Mouse (Mus musculus) ES-E14 (cell line): ENCODE results near the gene Tm4sf20. TPM values are rescaled to one million over a fixed set of nuclear protein-coding genes. Genes with fewer than 3 reads are reported as not detected.
A peak's percentile ranks its signal among the peaks of the same experiment; 100 is the strongest.

Source experiments
- DNase-seq: peaks from one replicate; pipeline ENCODE4 v3.0.0-alpha.2; 2013; ENCODE audit warnings: low read depth, low spot score
- H3K27ac ChIP-seq: 2 replicates; pipeline ENCODE4 v1.5.1; 2012; ENCODE audit warnings: low read depth, mild to moderate bottlenecking, low read length, moderate library complexity, mixed read lengths; ENCODE audit not compliant: poor library complexity, insufficient read depth, severe bottlenecking
- H3K36me3 ChIP-seq: 2 replicates; pipeline ENCODE4 v1.6.1; 2012; ENCODE audit warnings: mild to moderate bottlenecking, low read length, moderate library complexity, mixed read lengths; ENCODE audit not compliant: control insufficient read depth, poor library complexity, insufficient read depth, severe bottlenecking
- H3K4me1 ChIP-seq, 2 experiments: fragments of 150-350 bp in 1 of 2; sonication (generic) in 1 of 2; 2 replicates each; pipeline ENCODE4 v1.6.1; 2012; ENCODE audit warnings: low read length in 2 of 2, mild to moderate bottlenecking in 1 of 2, mixed read lengths in 1 of 2; ENCODE audit not compliant: control insufficient read depth in 2 of 2, insufficient read depth in 2 of 2, poor library complexity in 1 of 2
- H3K4me3 ChIP-seq, 2 experiments: fragments of 150-350 bp in 1 of 2; sonication (generic) in 1 of 2; 2 replicates each; pipeline ENCODE4 v1.5.1; 2012; ENCODE audit warnings: low read length in 2 of 2, low read depth in 1 of 2, mild to moderate bottlenecking in 1 of 2, mixed read lengths in 1 of 2; ENCODE audit not compliant: insufficient read depth in 1 of 2, poor library complexity in 1 of 2, severe bottlenecking in 1 of 2
- H3K9ac ChIP-seq: 2 replicates; pipeline ENCODE4 v1.6.1; 2012; ENCODE audit warnings: low read depth, mild to moderate bottlenecking, low read length, mixed read lengths; ENCODE audit not compliant: poor library complexity, insufficient read depth, severe bottlenecking
- H3K9me3 ChIP-seq: fragments of 150-350 bp; sonication (generic); 2 replicates; pipeline ENCODE4 v1.6.1; 2012; ENCODE audit warnings: low read depth, mild to moderate bottlenecking, low read length; ENCODE audit not compliant: control insufficient read depth, insufficient read depth
- CHD2 ChIP-seq: IDR thresholded peaks from 2 replicates; pipeline ENCODE4 v1.6.1; 2014; ENCODE audit warnings: mild to moderate bottlenecking, low read depth, low read length, inconsistent platforms
- HCFC1 ChIP-seq: IDR thresholded peaks from 2 replicates; pipeline ENCODE4 v1.6.1; 2012; ENCODE audit warnings: low read length, inconsistent platforms, borderline replicate concordance; ENCODE audit not compliant: insufficient read depth
- MAFK ChIP-seq: IDR thresholded peaks from 2 replicates; pipeline ENCODE4 v1.6.1; 2014; ENCODE audit warnings: mild to moderate bottlenecking, low read depth, low read length, inconsistent platforms; ENCODE audit not compliant: insufficient read depth
- ZC3H11A ChIP-seq: IDR thresholded peaks from 2 replicates; pipeline ENCODE4 v1.6.1; 2012; ENCODE audit warnings: low read depth, mild to moderate bottlenecking, inconsistent platforms, low read length, borderline replicate concordance
- ZNF384 ChIP-seq: IDR thresholded peaks from 2 replicates; pipeline ENCODE4 v1.6.1; 2012; ENCODE audit warnings: low read depth, low read length, inconsistent platforms
- in situ Hi-C, 2 experiments: fragments of 600-800 bp; cut with MboI; formaldehyde crosslinking; loops; one replicate each; pipeline ENCODE4 v1.15.1; 2025; ENCODE audit warnings: low sequenced_read_pairs in 2 of 2, inconsistent platforms in 1 of 2; ENCODE audit not compliant: unreplicated experiment in 2 of 2
- total RNA-seq: library from RNA; depleted of rRNA; stranded (reverse); fragments of 300-350 nt; gene quantifications from 2 replicates; pipeline ENCODE4 v1.2.3, GENCODE M21; 2012

Gene Tm4sf20
- total RNA-seq, 1 experiment: not detected

DNA sequence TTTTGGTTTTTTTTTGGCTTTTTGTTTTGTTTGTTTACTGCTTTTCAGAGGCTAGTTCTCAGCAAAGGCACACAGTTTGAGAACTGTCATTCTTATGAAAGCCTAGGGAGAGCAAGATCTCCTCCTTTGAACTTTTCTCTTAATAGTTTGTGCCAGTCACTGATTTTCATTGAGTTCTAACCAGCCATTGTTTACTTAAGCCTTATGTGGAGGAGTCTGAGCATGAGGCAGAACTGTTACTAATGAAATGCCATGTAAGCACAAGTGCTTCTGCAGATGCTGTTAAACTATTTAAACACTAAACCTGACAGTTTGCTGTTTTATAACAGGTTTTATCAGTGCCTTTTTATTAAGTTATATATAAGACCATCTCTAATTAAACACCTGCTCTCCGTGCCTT, 30.2 kb downstream of the Tm4sf20 start:
- Histone ChIP-seq H3K4me1 (no peaks in the 10 kb centered on the region), H3K9me3 (no peaks in the 10 kb centered on the region), H3K9ac (no peak overlapping the region), H3K4me3 (no peak overlapping the region), H3K27ac (no peak overlapping the region), H3K36me3 (peaks cover 5% of the 10 kb centered on the region)
- in situ Hi-C loops: no loop called here
- DNase-seq: no peak
- no peak for TF ChIP-seq ZC3H11A
- TF ChIP-seq MAFK: no peak
- no peak for TF ChIP-seq ZNF384
- no peak for TF ChIP-seq CHD2
- no peak for TF ChIP-seq HCFC1

DNA sequence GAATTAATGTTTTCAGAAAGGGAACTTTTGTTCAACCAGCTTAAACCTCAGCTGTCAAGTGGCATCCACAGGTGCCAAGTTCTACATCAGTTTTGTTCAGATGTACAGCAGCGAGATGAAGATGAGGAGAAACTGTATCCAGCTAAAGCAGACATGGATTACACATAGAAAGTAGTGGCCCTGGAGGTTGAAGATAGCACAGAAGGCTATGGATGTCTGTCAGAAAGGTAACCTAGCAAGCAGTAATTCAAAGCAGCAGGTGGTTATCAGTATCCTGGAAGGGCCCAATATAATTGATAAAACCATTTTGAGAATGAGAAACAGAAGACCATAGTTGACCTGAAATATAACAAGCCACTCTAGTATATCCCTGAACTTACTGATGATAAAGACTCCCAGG, 34.9 kb downstream of the Tm4sf20 start:
- Histone ChIP-seq H3K4me3 (no peak overlapping the region), H3K9ac (no peak overlapping the region), H3K4me1 (no peaks in the 10 kb centered on the region), H3K27ac (no peak overlapping the region), H3K9me3 (no peaks in the 10 kb centered on the region), H3K36me3 (peaks cover 10% of the 10 kb centered on the region)
- no peak for DNase-seq
- in situ Hi-C loops: no loop called here
- TF ChIP-seq ZNF384 (no peak), HCFC1 (no peak), MAFK (no peak), CHD2 (no peak), ZC3H11A (no peak)

DNA sequence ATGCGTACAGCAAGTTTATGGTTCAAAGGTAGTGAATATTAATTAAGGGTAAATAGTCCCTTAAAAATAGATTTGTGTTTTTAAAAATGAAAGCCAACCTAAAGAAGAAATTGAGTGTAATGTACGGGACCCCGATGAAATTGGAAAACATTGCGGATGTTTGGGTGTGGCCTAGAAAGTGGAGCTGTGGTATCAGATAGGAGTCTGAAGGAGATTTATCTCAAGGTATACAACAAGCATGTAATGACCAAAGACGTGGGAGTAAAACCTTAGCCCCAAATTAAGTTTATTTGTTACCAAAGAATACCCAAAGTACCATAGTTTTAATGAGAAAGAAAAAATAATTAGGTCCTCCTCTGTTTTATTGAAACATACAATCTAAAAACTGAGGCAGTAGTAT, 41.8 kb downstream of the Tm4sf20 start:
- H3K4me3 ChIP-seq: no peak overlapping the region
- no peak overlapping the region for H3K27ac ChIP-seq
- in situ Hi-C loops: no loop called here
- H3K9me3 ChIP-seq: no peaks in the 10 kb centered on the region
- H3K4me1 ChIP-seq: 0 out of 4 replicates have a peak, but pooled peaks cover 0 to 2% of the 10 kb centered on the region in 2 experiments
- peaks cover 6% of the 10 kb centered on the region for H3K36me3 ChIP-seq
- DNase-seq: no peak
- no peak for TF ChIP-seq ZC3H11A
- no peak for TF ChIP-seq CHD2
- TF ChIP-seq ZNF384: no peak
- no peak for TF ChIP-seq MAFK
- no peak for TF ChIP-seq HCFC1
- H3K9ac ChIP-seq: no peak overlapping the region

DNA sequence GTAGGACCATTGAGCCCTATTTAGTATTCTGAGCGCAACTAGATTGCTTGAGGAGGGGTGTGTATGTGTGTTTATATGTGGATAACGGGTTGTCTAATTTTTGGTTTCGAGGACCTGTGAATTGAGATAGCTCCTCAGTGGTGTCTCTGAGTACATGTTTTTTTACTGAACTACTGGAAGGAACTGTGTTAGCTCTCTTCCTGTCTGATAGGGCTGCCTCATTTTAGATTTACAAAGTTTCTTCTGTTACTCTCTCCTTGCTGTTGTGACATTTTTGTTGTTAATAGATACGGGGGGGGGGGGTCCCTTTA, 42.4 kb downstream of the Tm4sf20 start:
- no peak overlapping the region for H3K27ac ChIP-seq
- peaks cover 6% of the 10 kb centered on the region for H3K36me3 ChIP-seq
- TF ChIP-seq MAFK: no peak
- TF ChIP-seq HCFC1: no peak
- TF ChIP-seq CHD2: no peak
- no peak for TF ChIP-seq ZNF384
- no peak for TF ChIP-seq ZC3H11A
- no peaks in the 10 kb centered on the region for H3K9me3 ChIP-seq
- DNase-seq: no peak
- H3K4me1 ChIP-seq: 0 out of 4 replicates have a peak, but pooled peaks cover 0 to 2% of the 10 kb centered on the region in 2 experiments
- H3K4me3 ChIP-seq: peak overlapping the region; percentile 72 to 97
- in situ Hi-C loops: no loop called here
- peak overlapping the region; percentile 96; the same call in 1 of the 2 replicates for H3K9ac ChIP-seq

DNA sequence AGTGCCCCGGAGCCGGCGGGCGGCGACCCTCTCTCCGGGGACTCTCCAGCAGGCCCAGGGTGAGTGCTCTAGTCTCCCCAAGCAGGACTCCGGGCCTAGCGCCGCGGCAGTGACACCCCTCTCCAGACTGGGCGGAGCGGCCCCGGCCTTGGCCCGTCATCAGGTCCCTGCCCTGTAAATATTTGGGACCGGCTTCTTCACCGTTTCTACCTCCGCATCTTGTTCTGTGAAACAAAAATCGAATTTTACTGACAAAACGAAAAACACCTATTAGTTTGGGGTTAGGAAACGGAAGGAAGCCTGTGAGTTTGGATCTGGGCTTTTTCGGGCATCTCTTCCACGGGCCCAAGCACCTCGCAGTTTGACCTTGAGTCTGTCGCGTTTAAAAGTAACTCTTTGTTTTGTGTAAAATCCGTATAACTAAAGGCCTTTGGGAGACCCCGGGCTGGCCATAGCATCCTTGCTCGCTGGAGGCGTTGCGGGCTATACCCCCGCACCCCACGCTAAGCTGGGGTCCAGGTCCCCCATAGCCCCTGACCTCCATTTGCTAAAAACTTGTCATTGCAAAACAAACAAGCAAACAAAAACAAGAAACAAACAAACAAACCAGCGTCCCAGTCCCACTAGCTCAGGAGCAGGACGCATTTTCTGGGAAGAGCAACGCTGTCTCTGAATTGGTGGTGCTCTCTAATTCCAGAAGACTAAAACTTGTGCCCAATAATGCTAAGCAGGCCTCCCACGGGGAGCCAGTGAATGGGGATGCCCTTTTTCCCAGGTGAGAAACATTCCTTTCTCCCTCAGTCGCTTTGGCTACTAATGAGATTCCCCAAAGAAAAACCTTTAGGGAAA, 43.0 kb downstream of the Tm4sf20 start:
- H3K27ac ChIP-seq: peak overlapping the region; percentile 36; the same call in 1 of the 2 replicates
- H3K4me1 ChIP-seq: 0 out of 4 replicates have a peak, but pooled peaks cover 0 to 2% of the 10 kb centered on the region in 2 experiments
- peak; percentile 47 for DNase-seq

More for the DNA sequence above, 43.0 kb downstream of the Tm4sf20 start:
- Histone ChIP-seq H3K36me3 (peaks cover 3% of the 10 kb centered on the region), H3K4me3 (peak overlapping the region; percentile 72 to 97), H3K9me3 (no peaks in the 10 kb centered on the region), H3K9ac (peak overlapping the region; percentile 96)
- in situ Hi-C loops: no loop called here
- no peak for TF ChIP-seq MAFK
- no peak for TF ChIP-seq HCFC1
- TF ChIP-seq CHD2: no peak
- TF ChIP-seq ZNF384: no peak
- TF ChIP-seq ZC3H11A: no peak
